Mouse (Mus musculus): ENCODE data around the gene Vps8.
"Not testable (repeated sequence)": the region's sequence is repeated elsewhere in the genome, so short reads cannot be mapped to it uniquely, and the experiment has no call there.

DNA sequence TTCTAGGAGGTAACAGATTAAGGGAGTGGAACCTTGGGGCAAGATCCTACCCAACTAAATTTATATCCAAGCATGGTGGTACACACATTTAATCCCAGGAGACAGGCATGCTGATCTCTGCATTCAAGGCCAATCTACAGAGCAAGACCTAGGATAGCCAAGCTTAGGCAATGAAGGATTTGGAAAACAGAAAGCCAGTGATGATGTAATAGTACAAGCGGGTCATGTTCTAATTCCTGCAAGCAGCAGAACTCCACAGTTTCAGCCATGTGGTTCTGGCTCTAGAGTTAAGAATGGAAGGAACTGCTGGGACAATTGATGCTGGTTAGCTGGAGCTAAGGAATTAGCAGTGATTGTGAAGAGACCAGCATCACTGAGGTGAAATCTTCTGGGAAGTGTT is 250.7 kb downstream of the Vps8 start:
- TF ChIP-seq POLR2A (IDR thresholded peaks at IDR 0.05; ENCODE audit: low read depth, low read length); CTCF (conservative IDR thresholded peaks at IDR 0.05; ENCODE audit: insufficient read depth, insufficient read length, low read depth, low read length): not testable (repeated sequence)
